Mouse (Mus musculus) liver, adult 10 weeks (tissue): ENCODE results near the gene Snapc1. TPM values are rescaled to one million over a fixed set of nuclear protein-coding genes. Genes with fewer than 3 reads are reported as not detected.

Experiments used
- polyA plus RNA-seq: library from polyadenylated mRNA; stranded (reverse); fragments of 350-450 nt; fragmentation: Illumina TruSeq; extraction: RNeasy Lipid Tissue Mini Kit (QIAGEN cat#74804); gene quantifications from one replicate; pipeline ENCODE4 v1.2.3, GENCODE M21; 2014; ENCODE audit warnings: low read depth, low replicate concordance

The Snapc1 gene
- polyA plus RNA-seq = 5.1 TPM

GRCm38 (mm10) chr12:73964291-73965281, at the start of gene Snapc1:
Snapc1 (plus strand) TSS chr12:73964481.

GRCm38 (mm10) chr12:73937353-73937752, 26.9 kb upstream of the Snapc1 start, which contains the start of gene Gm49321:
Gm49321 (plus strand) TSS chr12:73937653.

GRCm38 (mm10) chr12:73997297-73998127, 33.2 kb downstream of the Snapc1 start, which contains the start of gene Syt16:
Syt16 (plus strand) TSS chr12:73997661.

Other genes with a start within 250 kb of the Snapc1 start
- 53.3 TPM for gene Hif1a, start 63.1 kb upstream of the Snapc1 start, polyA plus RNA-seq
- gene Gm49321, start 26.8 kb upstream of the Snapc1 start, polyA plus RNA-seq = not detected
- gene Syt16, start 33.2 kb downstream of the Snapc1 start, polyA plus RNA-seq = not detected